Mouse (Mus musculus) brain, embryonic 14.5 days (tissue): ENCODE results near the gene Wwox.

Experiments
- CTCF ChIP-seq: fragments of 200-500 bp; IDR thresholded peaks from 2 replicates; pipeline ENCODE4 v1.5.1; 2012; ENCODE audit warnings: inconsistent platforms, mild to moderate bottlenecking, moderate library complexity, borderline replicate concordance; ENCODE audit not compliant: insufficient read depth, insufficient read length; ENCODE audit errors: extremely low read depth
- POLR2A ChIP-seq: fragments of 200-500 bp; IDR thresholded peaks from 2 replicates; pipeline ENCODE4 v1.6.1; 2012; ENCODE audit warnings: mild to moderate bottlenecking, inconsistent platforms, borderline replicate concordance; ENCODE audit not compliant: poor library complexity, insufficient read depth, insufficient read length, severe bottlenecking; ENCODE audit errors: extremely low read depth

DNA sequence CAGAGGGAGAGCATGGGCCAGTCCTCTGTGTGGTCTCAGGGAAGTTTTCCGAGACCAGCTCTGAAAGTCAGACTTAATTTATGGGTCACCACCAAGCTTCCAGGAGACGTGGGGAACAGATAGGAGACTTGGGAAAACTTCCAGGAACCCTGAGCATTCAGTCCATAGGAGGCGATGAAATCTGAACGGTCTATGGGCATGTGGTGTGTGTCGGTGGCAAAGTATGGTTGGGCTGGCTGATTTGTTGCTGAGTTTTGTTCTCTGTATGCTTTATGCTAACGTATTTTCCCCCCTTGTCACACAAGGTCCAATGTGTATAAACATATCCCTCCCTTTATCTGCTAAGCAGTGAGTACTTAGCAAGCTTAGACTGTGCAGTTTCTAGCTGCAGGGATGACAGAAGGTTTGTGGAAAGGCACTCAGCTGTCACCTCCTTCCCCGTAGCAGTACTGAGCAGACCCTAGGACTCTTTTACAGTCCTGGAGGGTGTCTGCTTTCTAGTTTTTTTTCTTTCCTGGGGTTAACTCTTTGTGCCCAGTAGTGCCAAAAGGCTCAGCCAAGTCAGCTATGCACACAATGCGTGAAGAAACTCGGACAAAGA is 179.6 kb downstream of the Wwox start:
- no peak for TF ChIP-seq CTCF
- no peak for TF ChIP-seq POLR2A
